In genomic region chr12:27254125-27254524, GRCm38 (mm10) we compare ENCODE assay signal across 11 mouse cellular contexts.
A peak's percentile ranks its signal among the peaks of the same experiment; 100 is the strongest.
DNase-seq lines count a peak whose midpoint lies in the region; ATAC-seq and TF ChIP-seq lines count a peak whose summit lies in the region.
"Had no signal": no experiment of that assay in that cellular context is flagged by ENCODE, and none has a peak within 500 bp of the region (broad histone marks: within the 10 kb centered on the region; RNA-seq: fewer than 3 reads in every experiment).

No protein-coding gene starts in this region.

- WGBS in lung, embryonic 14.5 days: 29% methylated on average over 3 of the region's 3 CpGs
- 17% methylated on average over 3 of the region's 3 CpGs for WGBS in kidney, embryonic 15.5 days

- H3K36me3 ChIP-seq in lung, embryonic 14.5 days (ENCODE audit: insufficient read depth): no peaks in the 10 kb centered on the region
- H3K36me3 ChIP-seq in kidney, embryonic 15.5 days: no peaks in the 10 kb centered on the region
- H3K36me3 ChIP-seq: forebrain, embryonic 12.5 days; liver, embryonic 13.5 days had no signal

- no peak for TF ChIP-seq CTCF in lung, embryonic 14.5 days (IDR thresholded peaks at IDR 0.05; ENCODE audit: low read depth)

- no peak overlapping the region for H3K4me2 ChIP-seq in lung, embryonic 14.5 days
- no peak overlapping the region for H3K4me2 ChIP-seq in kidney, embryonic 15.5 days
- H3K4me2 ChIP-seq: forebrain, embryonic 12.5 days; liver, embryonic 13.5 days had no signal

- H3K27me3 ChIP-seq in lung, embryonic 14.5 days (ENCODE audit: insufficient read depth, low read length): no peaks in the 10 kb centered on the region
- H3K27me3 ChIP-seq in kidney, embryonic 15.5 days: no peaks in the 10 kb centered on the region
- H3K27me3 ChIP-seq: forebrain, embryonic 12.5 days; liver, embryonic 13.5 days had no signal

- H3K9me3 ChIP-seq in lung, embryonic 14.5 days (ENCODE audit: low read depth, low read length): no peaks in the 10 kb centered on the region
- no peaks in the 10 kb centered on the region for H3K9me3 ChIP-seq in kidney, embryonic 15.5 days (replicated peaks)
- H3K9me3 ChIP-seq: forebrain, embryonic 12.5 days; liver, embryonic 13.5 days had no signal

- no peaks in the 10 kb centered on the region for H3K4me1 ChIP-seq in lung, embryonic 14.5 days (ENCODE audit: insufficient read depth)
- peaks cover 6% of the 10 kb centered on the region for H3K4me1 ChIP-seq in kidney, embryonic 15.5 days
- H3K4me1 ChIP-seq: forebrain, embryonic 12.5 days; liver, embryonic 13.5 days had no signal

- no peak overlapping the region for H3K9ac ChIP-seq in lung, embryonic 14.5 days
- no peak overlapping the region for H3K9ac ChIP-seq in kidney, embryonic 15.5 days
- H3K9ac ChIP-seq: forebrain, embryonic 12.5 days; liver, embryonic 13.5 days had no signal

- H3K4me3 ChIP-seq in lung, embryonic 14.5 days (ENCODE audit: low read depth, low read length): no peak overlapping the region
- H3K4me3 ChIP-seq in kidney, embryonic 15.5 days (replicated peaks): no peak overlapping the region
- H3K4me3 ChIP-seq: forebrain, embryonic 12.5 days; liver, embryonic 13.5 days had no signal

- H3K27ac ChIP-seq in lung, embryonic 14.5 days (ENCODE audit: low read depth): no peak overlapping the region
- H3K27ac ChIP-seq in kidney, embryonic 15.5 days: no peak overlapping the region
- H3K27ac ChIP-seq: forebrain, embryonic 12.5 days; liver, embryonic 13.5 days had no signal

- peak; percentile 74 to 79 for DNase-seq in cerebellum, postnatal 14 days
- DNase-seq in cerebellum, adult 18-20 months: no peak
- peak; percentile 31 for DNase-seq in lung, embryonic 14.5 days
- no peak for DNase-seq in lung, postnatal 36 days
- peak; percentile 16 for DNase-seq in mesoderm, embryonic 11.5 days (ENCODE audit: low read depth, low spot score)
- no peak for DNase-seq in cerebellum, adult 11-12 months
- DNase-seq in layer of hippocampus, adult 18-20 months (ENCODE audit: low spot score in 2 of 2): no peak
- DNase-seq: B cell, adult 2 months; liver, embryonic 13.5 days had no signal

- no peak for ATAC-seq in lung, embryonic 14.5 days (ENCODE audit: insufficient read depth)
- ATAC-seq in kidney, embryonic 15.5 days (replicated peaks; ENCODE audit: low FRiP score): 0 out of 2 replicates have a peak, but pooled peaks have one; percentile 15

Comparison
In these comparisons a context has a peak if more than half of its experiments do, and no peak if none do; other contexts are left out.
1. DNase-seq: peak in cerebellum, postnatal 14 days (2 of 2), lung, embryonic 14.5 days (single experiment) and mesoderm, embryonic 11.5 days (single experiment); none in cerebellum, adult 18-20 months (0 of 2), lung, postnatal 36 days (single experiment), cerebellum, adult 11-12 months (single experiment) and layer of hippocampus, adult 18-20 months (0 of 2).